Mouse (Mus musculus) midbrain, postnatal 0 days (tissue): ENCODE results near the gene Serinc3. TPM values are rescaled to one million over a fixed set of nuclear protein-coding genes. Genes with fewer than 3 reads are reported as not detected.
"Not testable (repeated sequence)": the region's sequence is repeated elsewhere in the genome, so short reads cannot be mapped to it uniquely, and the experiment has no call there.

Experiments used
- ATAC-seq: fragments of 200-750 bp; cut with Nextera tagmentation; 2 replicates; pipeline ENCODE4 v1.8.0; 2017; ENCODE audit warnings: moderate number of reproducible peaks, mild to moderate bottlenecking, moderate TSS enrichment, moderate library complexity; ENCODE audit not compliant: low FRiP score
- DNase-seq: peaks from one replicate; pipeline ENCODE4 v3.0.0-alpha.2; 2015; ENCODE audit warnings: low spot score
- H3K27ac ChIP-seq: fragments of 300-500 bp; sonication (generic); 2 replicates; pipeline ENCODE4 v1.5.1; 2014; ENCODE audit warnings: low read depth, mild to moderate bottlenecking, low read length, mixed read lengths
- H3K27me3 ChIP-seq: fragments of 300-500 bp; sonication (generic); 2 replicates; pipeline ENCODE4 v1.6.1; 2014; ENCODE audit warnings: low read length, control low read depth, mixed read lengths; ENCODE audit not compliant: insufficient read depth
- H3K36me3 ChIP-seq: fragments of 300-500 bp; sonication (generic); 2 replicates; pipeline ENCODE4 v1.6.1; 2014; ENCODE audit warnings: low read length, control low read depth, mixed read lengths; ENCODE audit not compliant: insufficient read depth
- H3K4me1 ChIP-seq: fragments of 300-500 bp; sonication (generic); 2 replicates; pipeline ENCODE4 v1.6.1; 2014; ENCODE audit warnings: mild to moderate bottlenecking, control low read depth, antibody characterized with exemption, low read length, mixed read lengths; ENCODE audit not compliant: insufficient read depth
- H3K4me2 ChIP-seq: fragments of 300-500 bp; sonication (generic); 2 replicates; pipeline ENCODE4 v1.6.1; 2014; ENCODE audit warnings: low read depth, mild to moderate bottlenecking, low read length, mixed read lengths; ENCODE audit not compliant: poor library complexity, severe bottlenecking
- H3K4me3 ChIP-seq: fragments of 300-500 bp; sonication (generic); 2 replicates; pipeline ENCODE4 v1.5.1; 2014; ENCODE audit warnings: low read depth, mild to moderate bottlenecking, low read length, moderate library complexity
- H3K9ac ChIP-seq: fragments of 300-500 bp; sonication (generic); replicated peaks from 2 replicates; pipeline ENCODE4 v1.6.1; 2014; ENCODE audit warnings: mild to moderate bottlenecking, low read length, moderate library complexity, mixed read lengths; ENCODE audit not compliant: poor library complexity, severe bottlenecking
- H3K9me3 ChIP-seq: fragments of 300-500 bp; sonication (generic); 2 replicates; pipeline ENCODE4 v1.6.1; 2016; ENCODE audit warnings: low read length, control low read depth
- CTCF ChIP-seq: IDR thresholded peaks from 2 replicates; pipeline ENCODE4 v1.5.1; 2016; ENCODE audit warnings: antibody characterized with exemption, mild to moderate bottlenecking
- WGBS: fragments of 180-500 bp; shearing (Covaris S2); extraction: QIAGEN DNeasy Blood & Tissue Kit; methylation state at CpG from one replicate; pipeline ENCODE4 v1.1.7; 2014; 5-methylcytosine and 5-hydroxymethylcytosine counted together
- polyA plus RNA-seq: library from polyadenylated mRNA; unstranded; fragments of >200 nt; fragmentation: Nextera tagmentation; extraction: Ambion mirVana; gene quantifications from 2 replicates; pipeline ENCODE4 v1.2.1, GENCODE M21; 2015
- total RNA-seq: library from RNA; depleted of rRNA; stranded (reverse); fragments of >200 nt; gene quantifications from 2 replicates; pipeline ENCODE4 v1.2.3, GENCODE M21; 2014

Serinc3 gene
- total and polyA plus RNA-seq, 2 experiments from 2014 or later: 35.9 to 96.1 TPM

GRCm38 (mm10) chr2:163631223-163631622 is 13.7 kb downstream of the Serinc3 start:
- Histone ChIP-seq H3K27me3 (no peaks in the 10 kb centered on the region), H3K4me3 (no peak overlapping the region), H3K9me3 (no peaks in the 10 kb centered on the region), H3K36me3 (peaks cover 45% of the 10 kb centered on the region), H3K4me2 (no peak overlapping the region), H3K27ac (no peak overlapping the region), H3K9ac (no peak overlapping the region), H3K4me1 (no peaks in the 10 kb centered on the region)
- no peak for ATAC-seq
- no peak for TF ChIP-seq CTCF
- DNase-seq: no peak
- WGBS: 95% methylated on average over 4 of the region's 4 CpGs

GRCm38 (mm10) chr2:163621401-163621800 is 23.5 kb downstream of the Serinc3 start:
- not testable (repeated sequence) for H3K4me2 ChIP-seq, H3K9me3 ChIP-seq

GRCm38 (mm10) chr2:163620451-163620850 is 24.5 kb downstream of the Serinc3 start:
- DNase-seq: no peak

More at GRCm38 (mm10) chr2:163621401-163621800, 23.5 kb downstream of the Serinc3 start:
- peaks cover 47% of the 10 kb centered on the region for H3K36me3 ChIP-seq
- not testable (repeated sequence) for DNase-seq, H3K4me3 ChIP-seq, H3K4me1 ChIP-seq, H3K27ac ChIP-seq, H3K27me3 ChIP-seq, H3K9ac ChIP-seq, ATAC-seq
- WGBS: 98% methylated on average over 3 of the region's 3 CpGs

GRCm38 (mm10) chr2:163617874-163618273 is 27.1 kb downstream of the Serinc3 start:
- Histone ChIP-seq H3K9ac (no peak overlapping the region), H3K27me3 (no peaks in the 10 kb centered on the region), H3K36me3 (peaks cover 64% of the 10 kb centered on the region), H3K4me1 (no peaks in the 10 kb centered on the region), H3K4me2 (no peak overlapping the region), H3K27ac (no peak overlapping the region), H3K9me3 (no peaks in the 10 kb centered on the region), H3K4me3 (no peak overlapping the region)
- no peak for DNase-seq
- ATAC-seq: no peak
- no peak for TF ChIP-seq CTCF
- 92% methylated on average over 4 of the region's 4 CpGs for WGBS

More at GRCm38 (mm10) chr2:163620451-163620850, 24.5 kb downstream of the Serinc3 start:
- Histone ChIP-seq H3K4me2 (no peak overlapping the region), H3K4me3 (no peak overlapping the region), H3K36me3 (peaks cover 45% of the 10 kb centered on the region), H3K27me3 (no peaks in the 10 kb centered on the region), H3K27ac (no peak overlapping the region), H3K4me1 (no peaks in the 10 kb centered on the region), H3K9ac (no peak overlapping the region), H3K9me3 (no peaks in the 10 kb centered on the region)
- TF ChIP-seq CTCF: no peak
- WGBS: 95% methylated on average over 8 of the region's 8 CpGs
- no peak for ATAC-seq

GRCm38 (mm10) chr2:163617232-163617863 is 27.6 kb downstream of the Serinc3 start:
- Histone ChIP-seq H3K9me3 (no peaks in the 10 kb centered on the region), H3K27me3 (no peaks in the 10 kb centered on the region), H3K4me2 (no peak overlapping the region), H3K36me3 (peaks cover 64% of the 10 kb centered on the region), H3K27ac (no peak overlapping the region), H3K4me1 (no peaks in the 10 kb centered on the region), H3K4me3 (no peak overlapping the region), H3K9ac (no peak overlapping the region)
- WGBS: 80% methylated on average over 3 of the region's 3 CpGs
- ATAC-seq (no peak), DNase-seq (no peak)
- TF ChIP-seq CTCF: no peak

GRCm38 (mm10) chr2:163616652-163617227 is 28.2 kb downstream of the Serinc3 start:
- Histone ChIP-seq H3K9ac (no peak overlapping the region), H3K27me3 (no peaks in the 10 kb centered on the region), H3K4me2 (no peak overlapping the region), H3K4me3 (no peak overlapping the region), H3K36me3 (peaks cover 69% of the 10 kb centered on the region), H3K4me1 (no peaks in the 10 kb centered on the region), H3K27ac (no peak overlapping the region), H3K9me3 (no peaks in the 10 kb centered on the region)
- DNase-seq: no peak
- WGBS: 82% methylated on average over 3 of the region's 3 CpGs
- TF ChIP-seq CTCF: no peak
- ATAC-seq: no peak
